Mouse (Mus musculus): ENCODE results near the gene Slc2a4. TPM values are rescaled to one million over a fixed set of nuclear protein-coding genes. Genes with fewer than 3 reads are reported as not detected.

The Slc2a4 gene
- polyA plus RNA-seq, 1 experiment from 2014 or later = 25.8 TPM

DNA sequence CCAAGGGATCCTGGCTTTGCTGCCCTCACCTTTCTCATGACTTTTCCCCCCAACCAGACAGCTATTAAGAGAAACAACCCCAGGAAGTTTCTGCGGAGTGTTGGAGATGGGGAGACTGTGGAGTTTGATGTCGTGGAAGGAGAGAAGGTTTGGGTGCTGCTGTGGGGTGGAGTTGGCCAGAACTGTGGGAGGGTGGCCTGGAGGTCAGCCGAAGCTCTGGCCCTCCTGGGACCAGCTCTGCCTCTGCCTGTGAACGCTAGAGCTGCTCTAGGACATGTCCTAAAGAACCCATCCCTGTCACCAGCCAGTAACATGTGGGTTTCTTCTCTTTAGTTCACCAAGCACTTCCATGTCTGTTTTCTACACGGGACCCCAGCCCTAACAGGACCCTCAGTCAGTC is 8.8 kb downstream of the Slc2a4 start:
- WGBS = 68% methylated on average over 5 of the region's 5 CpGs
- DNase-seq (ENCODE audit: low spot score) (no peak), ATAC-seq (replicated peaks; ENCODE audit: low FRiP score, low TSS enrichment, low read depth) (no peak)
- Histone ChIP-seq H3K27me3 (replicated peaks; ENCODE audit: control insufficient read depth, insufficient read depth, low read length) (no peaks in the 10 kb centered on the region), H3K27ac (ENCODE audit: low read depth) (no peak overlapping the region), H3K4me3 (ENCODE audit: low read depth, low read length) (no peak overlapping the region), H3K9me3 (ENCODE audit: control insufficient read depth, low read length) (no peaks in the 10 kb centered on the region), H3K9ac (ENCODE audit: low read length) (no peak overlapping the region), H3K4me1 (replicated peaks; ENCODE audit: control insufficient read depth, insufficient read depth, low read length) (peaks cover 15% of the 10 kb centered on the region), H3K4me2 (ENCODE audit: low read length) (no peak overlapping the region), H3K36me3 (ENCODE audit: control insufficient read depth, insufficient read depth, low read length) (peaks cover 9% of the 10 kb centered on the region)

- ATAC-seq (replicated peaks; ENCODE audit: low FRiP score, low TSS enrichment, low read depth) (no peak), DNase-seq (ENCODE audit: low spot score) (no peak)
- Histone ChIP-seq H3K9me3 (ENCODE audit: control insufficient read depth, low read length) (no peaks in the 10 kb centered on the region), H3K4me1 (replicated peaks; ENCODE audit: control insufficient read depth, insufficient read depth, low read length) (peaks cover 15% of the 10 kb centered on the region), H3K9ac (ENCODE audit: low read length) (no peak overlapping the region), H3K27me3 (replicated peaks; ENCODE audit: control insufficient read depth, insufficient read depth, low read length) (no peaks in the 10 kb centered on the region), H3K36me3 (ENCODE audit: control insufficient read depth, insufficient read depth, low read length) (peaks cover 4% of the 10 kb centered on the region; the same call in 1 of the 2 replicates), H3K27ac (ENCODE audit: low read depth) (no peak overlapping the region), H3K4me3 (ENCODE audit: low read depth, low read length) (no peak overlapping the region), H3K4me2 (ENCODE audit: low read length) (no peak overlapping the region)
- WGBS = 30% methylated on average over 9 of the region's 9 CpGs
Observed at GRCm38 (mm10) chr11:69938401-69938979, 9.5 kb downstream of the Slc2a4 start.

- Histone ChIP-seq H3K36me3 (ENCODE audit: control insufficient read depth, insufficient read depth, low read length) (peaks cover under 1% of the 10 kb centered on the region; the same call in 1 of the 2 replicates), H3K27me3 (replicated peaks; ENCODE audit: control insufficient read depth, insufficient read depth, low read length) (no peaks in the 10 kb centered on the region), H3K4me3 (ENCODE audit: low read depth, low read length) (no peak overlapping the region), H3K27ac (ENCODE audit: low read depth) (no peak overlapping the region), H3K9me3 (ENCODE audit: control insufficient read depth, low read length) (no peaks in the 10 kb centered on the region), H3K4me1 (replicated peaks; ENCODE audit: control insufficient read depth, insufficient read depth, low read length) (peaks cover 15% of the 10 kb centered on the region), H3K9ac (ENCODE audit: low read length) (no peak overlapping the region), H3K4me2 (ENCODE audit: low read length) (no peak overlapping the region)
- ATAC-seq (replicated peaks; ENCODE audit: low FRiP score, low TSS enrichment, low read depth) = no peak
- DNase-seq (ENCODE audit: low spot score) = no peak
- 76% methylated on average over 5 of the region's 5 CpGs for WGBS
Observed at GRCm38 (mm10) chr11:69937834-69938233, 10.2 kb downstream of the Slc2a4 start.

GRCm38 (mm10) chr11:69937385-69937784 is 10.6 kb downstream of the Slc2a4 start:
- Histone ChIP-seq H3K9ac (ENCODE audit: low read length) (no peak overlapping the region), H3K27me3 (replicated peaks; ENCODE audit: control insufficient read depth, insufficient read depth, low read length) (no peaks in the 10 kb centered on the region), H3K4me3 (ENCODE audit: low read depth, low read length) (no peak overlapping the region), H3K4me2 (ENCODE audit: low read length) (0 out of 2 replicates have a peak overlapping the region, but pooled peaks have one; percentile 100), H3K27ac (ENCODE audit: low read depth) (no peak overlapping the region), H3K4me1 (replicated peaks; ENCODE audit: control insufficient read depth, insufficient read depth, low read length) (peaks cover 15% of the 10 kb centered on the region), H3K36me3 (ENCODE audit: control insufficient read depth, insufficient read depth, low read length) (no peaks in the 10 kb centered on the region; the same call in 1 of the 2 replicates), H3K9me3 (ENCODE audit: control insufficient read depth, low read length) (no peaks in the 10 kb centered on the region)
- no peak for ATAC-seq (replicated peaks; ENCODE audit: low FRiP score, low TSS enrichment, low read depth)
- no peak for DNase-seq (ENCODE audit: low spot score)
- WGBS = 42% methylated on average over 4 of the region's 4 CpGs

DNA sequence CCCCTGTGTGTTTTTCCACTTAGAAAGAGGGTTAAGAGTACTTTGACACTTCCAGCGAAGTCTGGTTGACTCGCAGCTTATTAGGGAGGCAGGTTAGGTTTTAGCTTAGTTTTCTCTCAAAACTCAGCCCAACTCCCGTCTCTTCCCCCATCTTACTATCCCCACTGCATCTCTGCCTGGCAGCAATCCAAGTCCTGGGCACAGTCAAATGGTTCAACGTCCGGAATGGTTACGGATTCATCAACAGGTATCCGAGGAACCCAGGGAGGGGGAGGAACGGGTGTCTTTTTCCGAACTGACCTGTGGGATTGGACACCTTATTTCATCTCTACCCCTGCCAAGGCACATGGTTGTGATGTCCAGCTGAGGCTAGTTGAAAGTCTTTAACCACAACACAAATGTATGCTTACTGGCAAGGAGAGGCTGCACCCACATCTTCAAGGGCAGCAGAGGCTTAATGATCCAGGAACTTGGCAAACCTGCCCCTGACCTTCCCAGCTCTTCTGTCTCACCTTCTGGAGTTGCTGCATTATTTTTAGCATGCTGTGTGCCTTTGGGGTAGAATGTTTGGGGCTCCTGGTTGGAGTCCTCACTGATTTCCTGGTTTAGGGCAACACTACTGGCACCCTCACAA is 11.2 kb downstream of the Slc2a4 start:
- WGBS = 33% methylated on average over 9 of the region's 9 CpGs
- H3K27ac ChIP-seq (ENCODE audit: low read depth) = no peak overlapping the region
- H3K9ac ChIP-seq (ENCODE audit: low read length) = peak overlapping the region; percentile 44; the same call in 1 of the 2 replicates
- H3K27me3 ChIP-seq (replicated peaks; ENCODE audit: control insufficient read depth, insufficient read depth, low read length) = no peaks in the 10 kb centered on the region
- peaks cover 15% of the 10 kb centered on the region for H3K4me1 ChIP-seq (replicated peaks; ENCODE audit: control insufficient read depth, insufficient read depth, low read length)
- H3K4me2 ChIP-seq (ENCODE audit: low read length) = peak overlapping the region; percentile 100
- H3K9me3 ChIP-seq (ENCODE audit: control insufficient read depth, low read length) = no peaks in the 10 kb centered on the region
- no peaks in the 10 kb centered on the region for H3K36me3 ChIP-seq (ENCODE audit: control insufficient read depth, insufficient read depth, low read length)
- ATAC-seq (replicated peaks; ENCODE audit: low FRiP score, low TSS enrichment, low read depth) (no peak), DNase-seq (ENCODE audit: low spot score) (no peak)
- H3K4me3 ChIP-seq (ENCODE audit: low read depth, low read length) = peak overlapping the region; percentile 47

- H3K36me3 ChIP-seq (ENCODE audit: control insufficient read depth, insufficient read depth, low read length) = no peaks in the 10 kb centered on the region
- peak overlapping the region; percentile 44 for H3K9ac ChIP-seq (ENCODE audit: low read length)
- WGBS = 2% methylated on average over 27 of the region's 30 CpGs
- ATAC-seq (replicated peaks; ENCODE audit: low FRiP score, low TSS enrichment, low read depth) (0 out of 2 replicates have a peak, but pooled peaks have one; percentile 23), DNase-seq (ENCODE audit: low spot score) (peak; percentile 75)
- H3K4me2 ChIP-seq (ENCODE audit: low read length) = peak overlapping the region; percentile 100
- peak overlapping the region; percentile 47 for H3K4me3 ChIP-seq (ENCODE audit: low read depth, low read length)
- peaks cover 15% of the 10 kb centered on the region for H3K4me1 ChIP-seq (replicated peaks; ENCODE audit: control insufficient read depth, insufficient read depth, low read length)
- no peak overlapping the region for H3K27ac ChIP-seq (ENCODE audit: low read depth)
- no peaks in the 10 kb centered on the region for H3K27me3 ChIP-seq (replicated peaks; ENCODE audit: control insufficient read depth, insufficient read depth, low read length)
- H3K9me3 ChIP-seq (ENCODE audit: control insufficient read depth, low read length) = no peaks in the 10 kb centered on the region
Observed at GRCm38 (mm10) chr11:69936156-69936555, 11.8 kb downstream of the Slc2a4 start.

GRCm38 (mm10) chr11:69935137-69935879 is 12.7 kb downstream of the Slc2a4 start, which contains the start of gene Ybx2:
Ybx2 (plus strand) TSS chr11:69935796.
- peak; percentile 85 for ATAC-seq (replicated peaks; ENCODE audit: low FRiP score, low TSS enrichment, low read depth)
- peak within 1 kb of the TSS; percentile 47 for H3K4me3 ChIP-seq (ENCODE audit: low read depth, low read length)
- H3K27me3 ChIP-seq (replicated peaks; ENCODE audit: control insufficient read depth, insufficient read depth, low read length) = no peaks in the 10 kb centered on the region

GRCm38 (mm10) chr11:69934681-69935080 is 13.3 kb downstream of the Slc2a4 start:
- WGBS = 11% methylated on average over 6 of the region's 6 CpGs

More at GRCm38 (mm10) chr11:69935137-69935879, 12.7 kb downstream of the Slc2a4 start, which contains the start of gene Ybx2:
- peak within 1 kb of the TSS; percentile 44 for H3K9ac ChIP-seq (ENCODE audit: low read length)
- no peak within 1 kb of the TSS for H3K27ac ChIP-seq (ENCODE audit: low read depth)
- WGBS = 1% methylated on average over 62 of the region's 62 CpGs
- H3K9me3 ChIP-seq (ENCODE audit: control insufficient read depth, low read length) = no peaks in the 10 kb centered on the region
- peaks cover 15% of the 10 kb centered on the region for H3K4me1 ChIP-seq (replicated peaks; ENCODE audit: control insufficient read depth, insufficient read depth, low read length)
- H3K4me2 ChIP-seq (ENCODE audit: low read length) = peak within 1 kb of the TSS; percentile 100
- H3K36me3 ChIP-seq (ENCODE audit: control insufficient read depth, insufficient read depth, low read length) = no peaks in the 10 kb centered on the region
- DNase-seq (ENCODE audit: low spot score) = peak; percentile 92

More at GRCm38 (mm10) chr11:69934681-69935080, 13.3 kb downstream of the Slc2a4 start:
- no peaks in the 10 kb centered on the region for H3K27me3 ChIP-seq (replicated peaks; ENCODE audit: control insufficient read depth, insufficient read depth, low read length)
- peak overlapping the region; percentile 41 for H3K4me2 ChIP-seq (ENCODE audit: low read length)
- H3K27ac ChIP-seq (ENCODE audit: low read depth) = no peak overlapping the region
- H3K36me3 ChIP-seq (ENCODE audit: control insufficient read depth, insufficient read depth, low read length) = no peaks in the 10 kb centered on the region
- DNase-seq (ENCODE audit: low spot score) (no peak), ATAC-seq (replicated peaks; ENCODE audit: low FRiP score, low TSS enrichment, low read depth) (no peak)
- no peak overlapping the region for H3K4me3 ChIP-seq (ENCODE audit: low read depth, low read length)
- peaks cover 15% of the 10 kb centered on the region for H3K4me1 ChIP-seq (replicated peaks; ENCODE audit: control insufficient read depth, insufficient read depth, low read length)
- H3K9ac ChIP-seq (ENCODE audit: low read length) = no peak overlapping the region
- H3K9me3 ChIP-seq (ENCODE audit: control insufficient read depth, low read length) = no peaks in the 10 kb centered on the region

Data from intestine, embryonic 14.5 days (tissue).